Mouse (Mus musculus): ENCODE data around the gene Itih2.

The Itih2 gene

GRCm38 (mm10) chr2:10118751-10119150 is 12.4 kb downstream of the Itih2 start:
- DNase-seq (ENCODE audit: low spot score), result no peak

GRCm38 (mm10) chr2:10108535-10109189 is 22.5 kb downstream of the Itih2 start:
- DNase-seq (ENCODE audit: low spot score), result no peak

- DNase-seq (ENCODE audit: low spot score), result no peak
Measured at GRCm38 (mm10) chr2:10101180-10101579, 30.0 kb downstream of the Itih2 start.

GRCm38 (mm10) chr2:10100471-10100870 is 30.7 kb downstream of the Itih2 start:
- no peak for DNase-seq (ENCODE audit: low spot score)

GRCm38 (mm10) chr2:10098598-10099215 is 32.5 kb downstream of the Itih2 start:
- peak; percentile 41 for DNase-seq (ENCODE audit: low spot score)

- no peak for DNase-seq (ENCODE audit: low spot score)
Measured at GRCm38 (mm10) chr2:10094327-10095100, 36.7 kb downstream of the Itih2 start.

GRCm38 (mm10) chr2:10087256-10087850 is 43.8 kb downstream of the Itih2 start:
- DNase-seq (ENCODE audit: low spot score), result no peak

GRCm38 (mm10) chr2:10082737-10083136 is 48.5 kb downstream of the Itih2 start:
- DNase-seq (ENCODE audit: low spot score), result no peak

GRCm38 (mm10) chr2:10081453-10082080 is 49.6 kb downstream of the Itih2 start:
- no peak for DNase-seq (ENCODE audit: low spot score)

GRCm38 (mm10) chr2:10080310-10081010 is 50.7 kb downstream of the Itih2 start, which contains the start of the genes Atp5c1 and Kin:
Atp5c1 (minus strand) TSS chr2:10080510.
Kin (plus strand) TSS chr2:10080593.
- peak; percentile 95 for DNase-seq (ENCODE audit: low spot score)

- peak; percentile 35 for DNase-seq (ENCODE audit: low spot score)
Measured at GRCm38 (mm10) chr2:10079745-10080309, 51.4 kb downstream of the Itih2 start.

GRCm38 (mm10) chr2:10076675-10077074 is 54.5 kb downstream of the Itih2 start:
- DNase-seq (ENCODE audit: low spot score), result no peak

GRCm38 (mm10) chr2:10074470-10074869 is 56.7 kb downstream of the Itih2 start:
- no peak for DNase-seq (ENCODE audit: low spot score)

GRCm38 (mm10) chr2:10071751-10072150 is 59.4 kb downstream of the Itih2 start:
- DNase-seq (ENCODE audit: low spot score), result no peak

GRCm38 (mm10) chr2:10058836-10059235 is 72.4 kb downstream of the Itih2 start:
- DNase-seq (ENCODE audit: low spot score), result no peak

GRCm38 (mm10) chr2:10051996-10052395 is 79.2 kb downstream of the Itih2 start:
- DNase-seq (ENCODE audit: low spot score), result no peak

- DNase-seq (ENCODE audit: low spot score), result no peak
Measured at GRCm38 (mm10) chr2:10050878-10051277, 80.3 kb downstream of the Itih2 start.

GRCm38 (mm10) chr2:10049456-10049855 is 81.7 kb downstream of the Itih2 start:
- DNase-seq (ENCODE audit: low spot score), result no peak

GRCm38 (mm10) chr2:10048461-10048860 is 82.7 kb downstream of the Itih2 start, which contains the start of gene Taf3:
Taf3 (minus strand) TSS chr2:10048596.
- DNase-seq (ENCODE audit: low spot score), result peak; percentile 91

GRCm38 (mm10) chr2:10047758-10048436 is 83.3 kb downstream of the Itih2 start:
- peak; percentile 44 for DNase-seq (ENCODE audit: low spot score)

Data from c-Kit-positive CD71-positive TER-119-positive erythroid progenitor cells, embryonic 14.5 days (primary cell).